Mouse (Mus musculus) brain, embryonic 14.5 days (tissue): ENCODE data around the gene Vps29. TPM values are rescaled to one million over a fixed set of nuclear protein-coding genes. Genes with fewer than 3 reads are reported as not detected.

Experiments
- DNase-seq: peaks from one replicate; pipeline ENCODE4 v3.0.0-alpha.2; 2011; ENCODE audit warnings: low read depth
- CTCF ChIP-seq: fragments of 200-500 bp; IDR thresholded peaks from 2 replicates; pipeline ENCODE4 v1.5.1; 2012; ENCODE audit warnings: inconsistent platforms, mild to moderate bottlenecking, moderate library complexity, borderline replicate concordance; ENCODE audit not compliant: insufficient read depth, insufficient read length; ENCODE audit errors: extremely low read depth
- POLR2A ChIP-seq: fragments of 200-500 bp; IDR thresholded peaks from 2 replicates; pipeline ENCODE4 v1.6.1; 2012; ENCODE audit warnings: mild to moderate bottlenecking, inconsistent platforms, borderline replicate concordance; ENCODE audit not compliant: poor library complexity, insufficient read depth, insufficient read length, severe bottlenecking; ENCODE audit errors: extremely low read depth
- polyA plus RNA-seq: library from polyadenylated mRNA; depleted of rRNA; stranded (reverse); fragments of >200 nt; gene quantifications from 2 replicates; pipeline ENCODE4 v1.2.3, GENCODE M21; 2012

The Vps29 gene
- polyA plus RNA-seq, 1 experiment = 135 TPM

GRCm38 (mm10) chr5:122342874-122343273 lies 11.3 kb upstream of the Vps29 start:
- DNase-seq = no peak
- TF ChIP-seq CTCF (no peak), POLR2A (no peak)

- DNase-seq = no peak
- TF ChIP-seq CTCF (no peak), POLR2A (no peak)
Observed at GRCm38 (mm10) chr5:122343768-122344167, 10.4 kb upstream of the Vps29 start.

DNA sequence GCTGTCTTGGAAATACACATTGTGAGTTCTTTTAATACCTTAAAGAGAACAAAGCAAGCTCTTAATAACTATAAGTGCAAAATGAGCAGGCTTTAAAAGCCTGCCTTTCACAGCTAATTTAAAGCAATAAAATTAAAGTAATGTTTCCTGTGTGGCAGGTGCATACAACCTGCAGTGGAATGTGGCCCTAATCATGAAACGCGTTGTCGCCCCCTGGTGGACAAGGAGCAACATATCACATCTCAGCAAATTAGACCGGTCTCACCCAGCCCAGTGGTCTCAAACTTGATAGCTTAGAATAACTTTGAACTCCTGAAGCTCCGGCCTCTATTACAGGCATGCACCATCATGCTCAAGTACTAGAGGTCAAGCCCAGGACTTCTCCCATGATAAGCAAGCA lies 9.9 kb upstream of the Vps29 start:
- peak; percentile 86 for TF ChIP-seq CTCF
- TF ChIP-seq POLR2A = no peak
- DNase-seq = peak; percentile 83

GRCm38 (mm10) chr5:122345777-122346176 lies 8.4 kb upstream of the Vps29 start:
- no peak for DNase-seq
- TF ChIP-seq POLR2A = no peak
- TF ChIP-seq CTCF = no peak

DNA sequence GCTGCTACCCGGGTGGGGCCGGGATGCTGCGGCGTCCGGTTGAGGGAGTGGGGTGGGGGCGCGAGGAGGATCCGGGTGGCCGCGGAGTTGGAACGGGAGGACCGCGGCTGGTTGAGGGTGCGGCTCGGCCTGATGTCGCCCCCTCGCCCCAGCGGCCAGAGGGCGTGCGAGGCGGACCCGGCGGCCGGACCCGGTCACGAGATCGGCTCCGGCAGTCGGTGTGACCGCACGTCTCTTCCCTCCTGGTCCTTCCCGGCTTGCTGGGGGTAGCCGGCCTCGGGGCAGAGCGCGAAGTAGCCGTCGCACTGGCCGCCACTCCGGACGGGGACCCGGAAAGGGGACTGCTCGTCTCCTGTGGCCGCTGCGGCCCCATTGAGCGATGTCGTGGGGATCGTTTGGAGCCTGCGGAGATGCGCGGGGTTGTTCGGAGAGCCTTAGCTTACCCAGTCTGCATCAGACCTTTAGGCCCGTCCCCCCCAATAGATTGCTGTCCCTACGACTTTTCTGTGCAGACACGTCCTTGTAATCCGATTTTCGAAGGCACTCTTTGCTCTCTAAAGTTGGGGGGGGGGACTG lies 411 bp downstream of the Vps29 start:
- DNase-seq = peak; percentile 21
- TF ChIP-seq POLR2A (no peak), CTCF (no peak)

DNA sequence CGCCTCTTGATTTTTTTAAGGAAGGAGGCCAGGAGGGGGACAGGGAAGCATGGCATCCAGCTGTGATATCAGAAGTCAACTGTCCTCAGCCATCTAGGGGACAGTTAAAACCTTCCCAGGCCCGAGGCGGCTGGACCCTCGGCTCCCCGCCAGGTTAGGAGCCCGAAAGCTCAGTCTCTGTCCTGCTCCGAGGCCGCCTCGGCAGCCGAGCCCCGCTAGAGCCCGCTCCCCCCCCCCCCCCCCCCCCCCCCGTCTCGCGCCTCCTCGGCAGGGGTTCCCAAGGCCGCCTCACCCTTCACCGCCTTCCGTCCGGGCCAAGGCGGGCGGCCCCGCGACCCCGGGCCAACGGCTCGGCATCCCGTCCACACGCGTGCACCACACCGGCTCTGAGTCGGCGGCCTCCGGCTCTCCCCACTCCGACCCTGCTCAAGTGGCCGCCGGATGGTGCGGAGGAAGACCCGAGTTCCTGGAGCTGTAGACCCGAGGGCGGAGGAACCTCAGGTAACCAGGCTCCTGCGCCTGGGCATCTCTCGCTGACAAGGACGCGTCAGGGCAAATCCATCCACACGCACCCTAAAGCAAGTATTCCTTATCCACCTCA lies 17.5 kb downstream of the Vps29 start, which contains the start of gene Gpn3:
Gene Gpn3 (plus strand): TSS at position 286 of the 601 bp plus-strand sequence.
- DNase-seq = no peak
- peak; percentile 38; the same call in 1 of the 2 replicates for TF ChIP-seq POLR2A
- TF ChIP-seq CTCF = no peak

GRCm38 (mm10) chr5:122372192-122372769 lies 18.1 kb downstream of the Vps29 start, which contains the start of gene Fam216a:
Gene Fam216a (minus strand): TSS chr5:122372364.
- TF ChIP-seq POLR2A (no peak; the same call in 1 of the 2 replicates), CTCF (no peak)
- peak; percentile 100 for DNase-seq

- TF ChIP-seq POLR2A = no peak
- TF ChIP-seq CTCF = no peak
- DNase-seq = no peak
Observed at GRCm38 (mm10) chr5:122372878-122373277, 18.7 kb downstream of the Vps29 start.

- TF ChIP-seq CTCF (no peak), POLR2A (no peak)
- no peak for DNase-seq
Observed at GRCm38 (mm10) chr5:122377101-122377833, 23.1 kb downstream of the Vps29 start.

DNA sequence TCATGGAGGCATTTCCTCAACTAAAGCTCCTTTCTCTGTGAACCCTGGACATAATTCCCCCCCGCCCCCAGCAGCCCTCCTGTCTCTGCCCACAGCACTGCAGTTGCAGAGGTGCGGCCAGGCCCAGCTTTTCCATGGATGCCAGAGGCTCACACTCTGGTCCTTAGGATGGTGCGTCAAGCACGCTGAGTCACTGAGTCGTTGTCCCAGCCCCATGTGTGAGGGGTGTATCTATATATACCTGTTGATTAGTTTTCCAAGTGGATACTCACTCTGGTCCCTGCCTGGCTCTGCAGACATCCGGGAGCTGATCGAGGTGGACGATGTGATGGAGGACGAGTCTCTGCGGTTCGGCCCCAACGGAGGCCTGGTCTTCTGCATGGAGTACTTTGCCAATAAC lies 24.0 kb downstream of the Vps29 start:
- DNase-seq = no peak
- TF ChIP-seq POLR2A (no peak), CTCF (no peak)
